Mouse (Mus musculus): ENCODE measurements at regions not wholly inside any gene's neighbourhood (a gene's known extent, or its start where the extent isn't known, plus 50 kb on each side); places are given as distances from the start of the nearest gene placed in this dataset.

DNA sequence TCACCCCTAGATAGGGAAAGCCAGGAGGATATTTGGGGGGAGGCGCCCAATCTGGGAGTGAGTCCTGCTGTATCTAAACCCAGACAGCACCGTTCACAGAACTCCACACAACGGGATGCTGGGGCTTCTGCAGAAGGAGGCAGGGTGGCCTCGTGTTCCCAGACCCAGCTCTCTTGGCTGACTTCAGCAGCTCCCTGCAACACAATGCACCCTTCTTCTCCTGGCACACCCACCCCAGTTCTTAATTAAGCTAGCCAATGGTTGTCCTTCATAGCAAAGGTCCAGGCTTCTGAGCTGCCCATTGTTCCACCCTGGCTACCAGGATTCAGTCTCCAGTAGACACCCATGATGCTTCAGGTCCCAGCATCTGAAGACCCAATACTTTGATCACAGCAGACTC lies 138.8 kb upstream of the Zmiz1 start:
- TF ChIP-seq HCFC1 (IDR thresholded peaks at IDR 0.05; ENCODE audit: borderline replicate concordance, insufficient read depth, low read length) (no peak), ZC3H11A (IDR thresholded peaks at IDR 0.05; ENCODE audit: borderline replicate concordance, low read depth, low read length) (no peak), ZNF384 (IDR thresholded peaks at IDR 0.05; ENCODE audit: low read depth, low read length) (no peak), MAFK (IDR thresholded peaks at IDR 0.05; ENCODE audit: insufficient read depth, low read depth, low read length) (no peak), CHD2 (IDR thresholded peaks at IDR 0.05; ENCODE audit: low read depth, low read length) (no peak)
